Mouse (Mus musculus): Measurements from ENCODE around the gene Camk1d. TPM values are rescaled to one million over a fixed set of nuclear protein-coding genes. Genes with fewer than 3 reads are reported as not detected.

The Camk1d gene
- polyA plus RNA-seq, 2 experiments = 0.63 to 0.83 TPM

DNA sequence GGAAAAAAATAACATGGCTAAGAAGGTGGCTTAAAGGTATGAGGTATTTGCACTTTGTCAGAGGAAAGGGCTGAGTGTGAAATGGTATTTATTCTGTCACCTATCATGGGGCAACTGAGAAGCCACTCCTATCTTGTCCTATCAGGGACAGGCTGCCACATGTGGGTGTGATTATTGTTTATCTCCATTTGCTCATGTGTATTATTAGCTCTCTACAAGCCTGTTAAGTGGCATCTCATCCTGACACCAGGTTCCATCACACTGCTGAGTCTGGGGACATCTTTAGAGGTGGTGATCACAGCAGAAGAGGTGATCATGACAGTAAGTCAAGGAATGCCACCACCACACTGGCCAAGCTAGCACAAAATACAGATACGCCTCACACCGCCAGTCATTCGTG is 13.4 kb downstream of the Camk1d start:
- Histone ChIP-seq H3K4me3 (ENCODE audit: insufficient read depth in 1 of 2, low read depth in 2 of 2, low read length in 2 of 2) (no peak overlapping the region), H3K4me1 (replicated peaks; ENCODE audit: control insufficient read depth in 2 of 2, insufficient read depth in 2 of 2, low read length in 1 of 2) (peaks cover 0 to 13% of the 10 kb centered on the region in 2 experiments; a peak in 2 of 4 replicates)
- peak; percentile 81 for ATAC-seq (ENCODE audit: insufficient read depth)

DNA sequence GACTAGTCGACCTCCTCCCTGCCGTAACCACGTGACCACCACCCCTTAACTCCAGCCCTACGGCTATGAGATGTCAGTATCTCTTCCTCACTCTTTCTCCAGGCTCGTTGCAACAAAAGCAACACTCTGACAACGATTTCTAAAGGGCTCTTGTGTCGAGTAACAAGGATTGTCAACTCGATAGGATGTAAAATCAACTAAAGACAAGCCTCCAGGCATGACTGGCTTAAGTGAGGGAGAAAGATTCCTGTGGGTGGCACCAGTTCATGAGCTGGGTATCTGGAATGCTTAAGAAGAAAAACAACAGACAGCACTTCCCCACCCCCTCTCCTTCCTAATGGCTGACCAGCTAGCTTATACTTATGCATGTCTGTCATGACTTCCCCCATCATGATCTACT is 15.9 kb downstream of the Camk1d start:
- H3K4me1 ChIP-seq (replicated peaks; ENCODE audit: control insufficient read depth in 2 of 2, insufficient read depth in 2 of 2, low read length in 1 of 2) = peaks cover 0 to 13% of the 10 kb centered on the region in 2 experiments; a peak in 2 of 4 replicates
- no peak for TF ChIP-seq EP300 (IDR thresholded peaks at IDR 0.05; ENCODE audit: low read depth)
- TF ChIP-seq CTCF (IDR thresholded peaks at IDR 0.05; ENCODE audit: low read depth) = no peak
- no peak overlapping the region for H3K27ac ChIP-seq
- no peaks in the 10 kb centered on the region for H3K36me3 ChIP-seq (replicated peaks; ENCODE audit: control insufficient read depth, insufficient read depth, low read depth)
- DNase-seq (ENCODE audit: low read depth in 3 of 3, low spot score in 3 of 3) (no peak), ATAC-seq (ENCODE audit: insufficient read depth) (no peak)
- H3K4me2 ChIP-seq (ENCODE audit: low read depth) = no peak overlapping the region
- no peaks in the 10 kb centered on the region for H3K27me3 ChIP-seq (ENCODE audit: control insufficient read depth, insufficient read depth, low read length)
- no peaks in the 10 kb centered on the region for H3K9me3 ChIP-seq (ENCODE audit: control insufficient read depth, low read length)
- no peak overlapping the region for H3K4me3 ChIP-seq (ENCODE audit: insufficient read depth in 1 of 2, low read depth in 2 of 2, low read length in 2 of 2)
- 46% methylated on average over 8 of the region's 8 CpGs for WGBS (ENCODE audit: insufficient replicate concordance)
- H3K9ac ChIP-seq (replicated peaks) = no peak overlapping the region

More for the DNA sequence above, 13.4 kb downstream of the Camk1d start:
- no peak for DNase-seq (ENCODE audit: low read depth in 3 of 3, low spot score in 3 of 3)
- TF ChIP-seq EP300 (IDR thresholded peaks at IDR 0.05; ENCODE audit: low read depth) (peak; percentile 64), CTCF (IDR thresholded peaks at IDR 0.05; ENCODE audit: low read depth) (no peak)
- Histone ChIP-seq H3K4me2 (ENCODE audit: low read depth) (no peak overlapping the region), H3K9ac (replicated peaks) (no peak overlapping the region), H3K27ac (no peak overlapping the region), H3K36me3 (replicated peaks; ENCODE audit: control insufficient read depth, insufficient read depth, low read depth) (no peaks in the 10 kb centered on the region), H3K27me3 (ENCODE audit: control insufficient read depth, insufficient read depth, low read length) (no peaks in the 10 kb centered on the region), H3K9me3 (ENCODE audit: control insufficient read depth, low read length) (no peaks in the 10 kb centered on the region)
- WGBS (ENCODE audit: insufficient replicate concordance) = 65% methylated on average over 3 of the region's 3 CpGs

- DNase-seq (ENCODE audit: low read depth in 3 of 3, low spot score in 3 of 3) = no peak
- ATAC-seq (ENCODE audit: insufficient read depth) = no peak
- no peaks in the 10 kb centered on the region for H3K27me3 ChIP-seq (ENCODE audit: control insufficient read depth, insufficient read depth, low read length)
- no peaks in the 10 kb centered on the region for H3K9me3 ChIP-seq (ENCODE audit: control insufficient read depth, low read length)
- H3K4me2 ChIP-seq (ENCODE audit: low read depth) = no peak overlapping the region
- 58% methylated on average over 9 of the region's 9 CpGs for WGBS (ENCODE audit: insufficient replicate concordance)
- H3K36me3 ChIP-seq (replicated peaks; ENCODE audit: control insufficient read depth, insufficient read depth, low read depth) = no peaks in the 10 kb centered on the region
- no peak for TF ChIP-seq EP300 (IDR thresholded peaks at IDR 0.05; ENCODE audit: low read depth)
- TF ChIP-seq CTCF (IDR thresholded peaks at IDR 0.05; ENCODE audit: low read depth) = no peak
- H3K27ac ChIP-seq = no peak overlapping the region
- no peak overlapping the region for H3K4me3 ChIP-seq (ENCODE audit: insufficient read depth in 1 of 2, low read depth in 2 of 2, low read length in 2 of 2)
- no peak overlapping the region for H3K9ac ChIP-seq (replicated peaks)
- no peaks in the 10 kb centered on the region for H3K4me1 ChIP-seq (replicated peaks; ENCODE audit: control insufficient read depth in 2 of 2, insufficient read depth in 2 of 2, low read length in 1 of 2)
These were observed 20.2 kb downstream of the Camk1d start for GRCm38 (mm10) chr2:5694094-5694493.

- H3K27ac ChIP-seq = no peak overlapping the region
- H3K36me3 ChIP-seq (replicated peaks; ENCODE audit: control insufficient read depth, insufficient read depth, low read depth) = no peaks in the 10 kb centered on the region
- ATAC-seq (ENCODE audit: insufficient read depth) (no peak), DNase-seq (ENCODE audit: low read depth in 3 of 3, low spot score in 3 of 3) (no peak)
- no peak overlapping the region for H3K4me3 ChIP-seq (ENCODE audit: insufficient read depth in 1 of 2, low read depth in 2 of 2, low read length in 2 of 2)
- WGBS (ENCODE audit: insufficient replicate concordance) = 43% methylated on average over 3 of the region's 3 CpGs
- H3K4me1 ChIP-seq (replicated peaks; ENCODE audit: control insufficient read depth in 2 of 2, insufficient read depth in 2 of 2, low read length in 1 of 2) = no peaks in the 10 kb centered on the region
- TF ChIP-seq EP300 (IDR thresholded peaks at IDR 0.05; ENCODE audit: low read depth) = no peak
- TF ChIP-seq CTCF (IDR thresholded peaks at IDR 0.05; ENCODE audit: low read depth) = no peak
- no peaks in the 10 kb centered on the region for H3K9me3 ChIP-seq (ENCODE audit: control insufficient read depth, low read length)
- no peak overlapping the region for H3K9ac ChIP-seq (replicated peaks)
- H3K27me3 ChIP-seq (ENCODE audit: control insufficient read depth, insufficient read depth, low read length) = no peaks in the 10 kb centered on the region
- no peak overlapping the region for H3K4me2 ChIP-seq (ENCODE audit: low read depth)
These were observed 22.6 kb downstream of the Camk1d start for GRCm38 (mm10) chr2:5691729-5692128.

GRCm38 (mm10) chr2:5683366-5683765 is 30.9 kb downstream of the Camk1d start:
- no peak for TF ChIP-seq EP300 (IDR thresholded peaks at IDR 0.05; ENCODE audit: low read depth)
- no peak for TF ChIP-seq CTCF (IDR thresholded peaks at IDR 0.05; ENCODE audit: low read depth)
- Histone ChIP-seq H3K27ac (no peak overlapping the region), H3K4me1 (replicated peaks; ENCODE audit: control insufficient read depth in 2 of 2, insufficient read depth in 2 of 2, low read length in 1 of 2) (no peaks in the 10 kb centered on the region), H3K36me3 (replicated peaks; ENCODE audit: control insufficient read depth, insufficient read depth, low read depth) (no peaks in the 10 kb centered on the region), H3K4me2 (ENCODE audit: low read depth) (no peak overlapping the region), H3K9ac (replicated peaks) (no peak overlapping the region), H3K27me3 (ENCODE audit: control insufficient read depth, insufficient read depth, low read length) (no peaks in the 10 kb centered on the region), H3K9me3 (ENCODE audit: control insufficient read depth, low read length) (no peaks in the 10 kb centered on the region), H3K4me3 (ENCODE audit: insufficient read depth in 1 of 2, low read depth in 2 of 2, low read length in 2 of 2) (no peak overlapping the region)
- WGBS (ENCODE audit: insufficient replicate concordance) = 78% methylated on average over 4 of the region's 4 CpGs
- no peak for ATAC-seq (ENCODE audit: insufficient read depth)
- no peak for DNase-seq (ENCODE audit: low read depth in 3 of 3, low spot score in 3 of 3)

Measured in liver, embryonic 14.5 days (tissue).